Mouse (Mus musculus) heart, adult 2 months (tissue): Measurements from ENCODE around the gene Rpl31. TPM values are rescaled to one million over a fixed set of nuclear protein-coding genes. Genes with fewer than 3 reads are reported as not detected.

Experiments used
- DNase-seq, 2 experiments: peaks; one replicate each; pipeline ENCODE4 v3.0.0; 2021
- H3K27ac ChIP-seq: fragments of 200-600 bp; 2 replicates; pipeline ENCODE4 v1.8.1; 2022
- H3K27me3 ChIP-seq: fragments of 200-500 bp; 2 replicates; pipeline ENCODE4 v1.6.1; 2012; ENCODE audit warnings: mild to moderate bottlenecking, low read length, inconsistent platforms, mixed read lengths; ENCODE audit not compliant: control insufficient read depth, insufficient read depth
- H3K36me3 ChIP-seq: fragments of 200-500 bp; 2 replicates; pipeline ENCODE4 v1.6.1; 2012; ENCODE audit warnings: low read length, inconsistent platforms; ENCODE audit not compliant: control insufficient read depth, insufficient read depth
- H3K4me1 ChIP-seq: fragments of 200-500 bp; 2 replicates; pipeline ENCODE4 v1.6.1; 2011; ENCODE audit warnings: low read length; ENCODE audit not compliant: control insufficient read depth, insufficient read depth
- H3K4me3 ChIP-seq: fragments of 200-600 bp; 2 replicates; pipeline ENCODE4 v1.8.1; 2022
- H3K79me2 ChIP-seq: fragments of 200-500 bp; replicated peaks from 2 replicates; pipeline ENCODE4 v1.6.1; 2012; ENCODE audit warnings: mild to moderate bottlenecking, inconsistent platforms, low read length, moderate library complexity, mixed read lengths; ENCODE audit not compliant: control insufficient read depth, insufficient read depth
- H3K9ac ChIP-seq: fragments of 200-500 bp; 2 replicates; pipeline ENCODE4 v1.6.1; 2012; ENCODE audit warnings: low read depth, mild to moderate bottlenecking, control low read depth, inconsistent platforms, low read length, mixed read lengths
- CTCF ChIP-seq: fragments of 200-600 bp; IDR thresholded peaks from 2 replicates; pipeline ENCODE4 v1.8.1; 2022; ENCODE audit warnings: antibody characterized with exemption, mild to moderate bottlenecking, moderate library complexity
- EP300 ChIP-seq: fragments of 200-500 bp; IDR thresholded peaks from 2 replicates; pipeline ENCODE4 v1.6.1; 2011; ENCODE audit warnings: low read depth, low read length, control low read depth; ENCODE audit not compliant: insufficient read depth
- POLR2A ChIP-seq: fragments of 200-500 bp; IDR thresholded peaks from 2 replicates; pipeline ENCODE4 v1.6.1; 2011; ENCODE audit warnings: mild to moderate bottlenecking, low read depth, low read length, control low read depth; ENCODE audit not compliant: insufficient read depth
- WGBS: fragments of 180-500 bp; shearing (Covaris S2); methylation state at CpG from one replicate; pipeline ENCODE4 v1.1.7; 2018; 5-methylcytosine and 5-hydroxymethylcytosine counted together
- intact Hi-C: fragments of 180-260 bp; cut with DNase I; formaldehyde crosslinking; loops from one replicate; pipeline ENCODE4 v1.15.1; 2025
- polyA plus RNA-seq: library from polyadenylated mRNA; depleted of rRNA; stranded (reverse); fragments of >200 nt; gene quantifications from 2 replicates; pipeline ENCODE4 v1.2.3, GENCODE M21; 2012
- total RNA-seq, 2 experiments: library from RNA; stranded (reverse); gene quantifications; 2 replicates each; pipeline ENCODE4 v1.2.3; 2021

Rpl31 gene
- total and polyA plus RNA-seq, 3 experiments, result 153 to 615 (median 513) TPM

DNA sequence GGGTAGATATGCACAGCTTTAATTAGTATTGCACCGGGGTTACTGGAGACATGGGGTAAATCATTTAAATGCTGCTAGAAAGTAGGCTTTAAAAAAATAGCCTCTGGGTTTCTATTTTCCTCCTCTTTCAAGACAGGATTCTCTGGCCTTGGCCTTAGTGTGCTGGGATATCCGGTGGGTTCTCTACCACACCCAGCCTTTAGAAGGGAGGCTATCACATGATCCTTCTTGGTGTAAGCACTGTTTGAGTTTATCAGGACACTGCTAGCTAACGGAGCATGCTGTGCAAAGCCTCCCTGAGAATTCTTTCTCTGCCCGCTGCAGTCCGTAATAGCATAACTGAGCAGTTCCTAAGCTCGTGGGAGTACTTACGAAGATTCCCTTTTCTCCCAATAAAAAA lies 18.2 kb upstream of the Rpl31 start:
- peaks cover 1% of the 10 kb centered on the region for H3K4me1 ChIP-seq
- intact Hi-C loops, result no loop called here
- TF ChIP-seq EP300, result no peak
- TF ChIP-seq POLR2A, result no peak
- no peak for TF ChIP-seq CTCF
- H3K9ac ChIP-seq, result no peak overlapping the region
- 57% methylated on average over 7 of the region's 7 CpGs for WGBS
- H3K4me3 ChIP-seq, result no peak overlapping the region
- H3K27ac ChIP-seq, result peak overlapping the region; percentile 73
- H3K36me3 ChIP-seq, result no peaks in the 10 kb centered on the region
- DNase-seq, result peak in 1 of 2 experiments; percentile 16
- no peaks in the 10 kb centered on the region for H3K79me2 ChIP-seq
- H3K27me3 ChIP-seq, result no peaks in the 10 kb centered on the region

DNA sequence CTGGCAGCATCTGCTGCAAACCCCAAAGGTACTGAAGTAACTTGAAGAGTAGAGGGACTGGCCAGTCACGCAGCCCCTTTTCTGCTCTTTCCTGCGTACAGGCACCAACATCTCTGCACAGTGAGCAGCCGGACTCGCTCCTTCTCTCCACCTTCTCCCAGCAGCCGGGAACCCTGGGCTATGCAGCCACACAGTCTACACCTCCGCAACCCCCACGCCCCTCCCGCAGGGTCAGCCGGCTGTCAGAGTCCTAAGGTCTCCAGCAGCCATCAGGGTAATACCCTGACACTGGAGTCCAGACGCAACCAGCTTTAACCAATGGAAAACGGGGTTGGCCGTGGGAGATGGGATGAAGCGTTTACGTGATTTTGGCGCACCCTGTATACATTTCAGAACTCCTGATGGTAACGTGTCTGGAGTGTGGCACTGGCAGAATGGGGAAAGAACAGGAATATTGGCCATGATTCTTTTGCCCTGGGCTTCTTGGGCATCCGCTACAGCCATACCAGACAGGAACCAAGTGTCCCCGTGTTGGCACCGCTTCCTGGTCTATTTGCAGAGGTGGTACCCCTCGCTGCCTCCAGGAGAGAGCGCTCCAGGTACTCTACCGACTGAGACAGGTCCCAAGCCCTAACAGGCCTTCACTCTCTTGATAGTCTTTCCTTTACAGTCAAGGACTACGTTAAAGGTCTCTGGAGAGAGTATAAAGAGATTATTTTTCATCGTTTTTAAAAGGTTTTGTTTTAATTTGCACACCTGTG lies 5.7 kb upstream of the Rpl31 start:
- no peaks in the 10 kb centered on the region for H3K79me2 ChIP-seq
- no peak for TF ChIP-seq EP300
- TF ChIP-seq CTCF, result no peak
- no peak for TF ChIP-seq POLR2A
- H3K9ac ChIP-seq, result no peak overlapping the region
- no peaks in the 10 kb centered on the region; the same call in 1 of the 2 replicates for H3K4me1 ChIP-seq
- H3K36me3 ChIP-seq, result no peaks in the 10 kb centered on the region
- no peak for DNase-seq
- H3K4me3 ChIP-seq, result no peak overlapping the region
- intact Hi-C loops, result no loop called here
- H3K27me3 ChIP-seq, result no peaks in the 10 kb centered on the region
- H3K27ac ChIP-seq, result no peak overlapping the region
- 63% methylated on average over 24 of the region's 24 CpGs for WGBS

DNA sequence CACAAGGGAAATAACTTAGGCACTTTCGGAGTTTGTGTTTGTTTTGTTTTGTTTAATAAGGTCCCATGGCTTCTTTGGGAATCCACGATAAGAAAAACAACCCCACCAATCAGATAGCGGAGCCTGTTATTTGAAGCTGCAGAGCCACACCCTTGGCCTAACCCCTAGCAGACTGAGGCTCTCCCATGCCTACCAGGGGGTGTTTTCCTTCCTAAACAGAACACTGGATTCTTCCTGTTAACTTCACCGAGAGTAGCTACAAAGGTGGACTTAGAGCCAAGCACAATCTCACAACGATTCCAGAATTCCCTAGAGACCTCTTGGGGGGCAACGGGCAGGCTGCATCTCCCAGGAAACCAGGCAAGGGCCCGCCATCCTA lies 5.1 kb upstream of the Rpl31 start:
- no peaks in the 10 kb centered on the region for H3K27me3 ChIP-seq
- no peak overlapping the region for H3K9ac ChIP-seq
- H3K27ac ChIP-seq, result no peak overlapping the region
- intact Hi-C loops, result no loop called here
- H3K4me1 ChIP-seq, result peaks cover 2% of the 10 kb centered on the region
- H3K79me2 ChIP-seq, result no peaks in the 10 kb centered on the region
- DNase-seq, result no peak
- TF ChIP-seq CTCF (no peak), POLR2A (no peak), EP300 (no peak)
- whole genome bisulfite sequencing, result 42% methylated on average over 7 of the region's 7 CpGs
- H3K4me3 ChIP-seq, result no peak overlapping the region
- no peaks in the 10 kb centered on the region for H3K36me3 ChIP-seq

DNA sequence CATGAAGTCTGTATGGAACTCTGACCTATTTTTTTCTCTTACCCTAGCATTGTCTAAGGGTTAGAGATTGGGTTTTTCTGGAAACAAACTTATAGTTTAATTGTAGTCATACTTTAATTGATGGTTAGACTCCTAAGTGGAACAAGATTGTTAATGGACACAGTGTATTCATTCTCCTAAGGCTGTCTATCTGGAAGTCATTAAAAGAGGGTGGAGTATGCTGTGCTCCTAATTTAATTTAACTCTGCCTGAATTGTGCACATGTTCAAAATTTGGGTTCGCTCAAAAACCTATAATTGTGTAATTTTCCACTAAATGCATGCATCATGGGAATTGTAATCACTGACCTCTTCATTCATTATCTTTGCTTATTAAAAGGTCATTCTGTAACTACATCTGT lies 2.1 kb upstream of the Rpl31 start:
- intact Hi-C loops, result no loop called here
- no peak for TF ChIP-seq EP300
- TF ChIP-seq POLR2A, result no peak
- TF ChIP-seq CTCF, result no peak
- Histone ChIP-seq H3K27me3 (no peaks in the 10 kb centered on the region), H3K27ac (no peak overlapping the region), H3K9ac (no peak overlapping the region), H3K4me3 (no peak overlapping the region), H3K36me3 (peaks cover 9% of the 10 kb centered on the region), H3K79me2 (no peaks in the 10 kb centered on the region), H3K4me1 (peaks cover 3% of the 10 kb centered on the region)
- 84% methylated on average over 1 of the region's 1 CpGs for WGBS
- DNase-seq, result no peak

DNA sequence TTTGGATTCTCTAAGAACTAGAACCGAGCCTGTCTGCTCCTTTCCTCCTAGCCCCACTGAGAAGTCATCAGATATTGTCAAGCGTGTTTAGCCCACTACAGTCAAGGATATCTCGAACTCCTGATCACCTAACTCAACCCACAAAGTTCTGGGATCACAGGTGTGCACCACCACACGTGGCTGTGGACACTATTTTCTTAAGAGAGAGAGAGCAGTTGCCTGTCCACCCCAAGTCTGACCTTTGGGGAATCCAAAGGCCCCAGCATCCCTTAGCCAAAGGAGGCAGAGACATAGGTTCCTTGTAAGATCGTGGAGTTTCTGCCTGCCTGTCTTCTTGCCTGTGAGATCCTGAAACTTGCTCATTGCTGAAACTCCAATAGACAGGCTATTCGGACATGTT lies 597 bp upstream of the Rpl31 start:
- Histone ChIP-seq H3K36me3 (peaks cover 9% of the 10 kb centered on the region), H3K79me2 (no peaks in the 10 kb centered on the region), H3K9ac (peak overlapping the region; percentile 69), H3K4me1 (peaks cover 3% of the 10 kb centered on the region), H3K27ac (peak overlapping the region; percentile 87), H3K4me3 (peak overlapping the region; percentile 92), H3K27me3 (no peaks in the 10 kb centered on the region)
- no peak for TF ChIP-seq EP300
- TF ChIP-seq POLR2A, result no peak
- no peak for TF ChIP-seq CTCF
- 27% methylated on average over 6 of the region's 6 CpGs for WGBS
- intact Hi-C loops, result no loop called here
- DNase-seq, result no peak

DNA sequence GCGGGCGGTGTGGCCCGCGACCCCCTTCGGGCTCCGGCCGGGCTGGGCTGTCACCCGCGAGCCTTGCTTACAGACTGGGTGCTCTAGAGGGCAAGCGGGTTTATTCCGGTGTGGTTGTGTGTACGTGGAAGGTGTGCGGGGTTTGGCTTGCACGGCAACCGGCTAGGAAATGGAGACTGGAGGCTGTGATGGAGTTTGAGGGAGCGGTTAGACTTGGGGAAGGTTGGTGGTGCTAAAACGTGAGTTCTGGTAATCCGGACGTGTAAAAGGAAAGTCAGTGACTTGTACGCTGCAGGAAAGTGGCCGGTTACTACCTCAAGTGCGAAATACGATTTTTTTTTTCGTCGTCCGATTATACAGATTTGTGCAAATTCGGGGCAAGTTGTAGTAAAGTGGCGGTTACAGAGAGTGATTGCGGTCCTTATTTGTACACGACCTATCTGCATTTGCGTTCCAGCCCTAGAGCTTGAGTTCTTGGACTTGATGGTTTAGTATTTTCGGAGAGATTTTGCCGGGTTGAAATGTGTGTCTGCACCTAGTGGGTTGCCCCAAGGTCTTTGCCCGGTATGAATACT lies 712 bp downstream of the Rpl31 start:
- H3K79me2 ChIP-seq, result no peaks in the 10 kb centered on the region
- H3K9ac ChIP-seq, result peak overlapping the region; percentile 91
- TF ChIP-seq CTCF, result no peak
- TF ChIP-seq EP300, result no peak
- no peak for TF ChIP-seq POLR2A
- DNase-seq, result no peak
- peaks cover 9% of the 10 kb centered on the region for H3K36me3 ChIP-seq
- under 1% methylated on average over 34 of the region's 34 CpGs for WGBS
- peaks cover 3% of the 10 kb centered on the region for H3K4me1 ChIP-seq
- H3K27me3 ChIP-seq, result no peaks in the 10 kb centered on the region
- peak overlapping the region; percentile 89 for H3K27ac ChIP-seq
- H3K4me3 ChIP-seq, result peak overlapping the region; percentile 92
- intact Hi-C loops, result no loop called here
